Mouse (Mus musculus) stomach, postnatal 0 days (tissue): Measurements from ENCODE around the gene Arhgef39.

Source experiments
- CTCF ChIP-seq: IDR thresholded peaks from 2 replicates; pipeline ENCODE4 v1.5.1; 2016; ENCODE audit warnings: antibody characterized with exemption, low read depth, mild to moderate bottlenecking, moderate library complexity
- EP300 ChIP-seq: optimal IDR thresholded peaks from 2 replicates; pipeline ENCODE3; 2016; ENCODE audit warnings: antibody characterized with exemption

- TF ChIP-seq CTCF (no peak), EP300 (no peak)
These were observed 47.0 kb upstream of the Arhgef39 start for GRCm38 (mm10) chr4:43546375-43547047.
